Mouse (Mus musculus) limb, embryonic 11.5 days (tissue): ENCODE data around the gene Cstf1. TPM values are rescaled to one million over a fixed set of nuclear protein-coding genes. Genes with fewer than 3 reads are reported as not detected.

Source experiments
- ATAC-seq: fragments of 200-750 bp; cut with Nextera tagmentation; 2 replicates; pipeline ENCODE4 v1.8.0; 2017; ENCODE audit warnings: low read depth; ENCODE audit not compliant: insufficient number of reproducible peaks, low FRiP score, low TSS enrichment
- DNase-seq: peaks from one replicate; pipeline ENCODE4 v3.0.0-alpha.2; 2015; ENCODE audit warnings: low spot score
- H3K27ac ChIP-seq: fragments of 300-500 bp; sonication (generic); replicated peaks from 2 replicates; pipeline ENCODE4 v1.5.1; 2014; ENCODE audit warnings: low read depth, mild to moderate bottlenecking, low read length
- H3K27me3 ChIP-seq: fragments of 300-500 bp; sonication (generic); 2 replicates; pipeline ENCODE4 v1.6.1; 2014; ENCODE audit warnings: mild to moderate bottlenecking, low read length, mixed read lengths; ENCODE audit not compliant: control insufficient read depth, insufficient read depth
- H3K36me3 ChIP-seq: fragments of 300-500 bp; sonication (generic); 2 replicates; pipeline ENCODE4 v1.6.1; 2014; ENCODE audit warnings: mild to moderate bottlenecking, low read length, moderate library complexity, mixed read lengths; ENCODE audit not compliant: control insufficient read depth, insufficient read depth
- H3K4me1 ChIP-seq: fragments of 300-500 bp; sonication (generic); 2 replicates; pipeline ENCODE4 v1.6.1; 2014; ENCODE audit warnings: low read length, mixed read lengths; ENCODE audit not compliant: control insufficient read depth, insufficient read depth
- H3K4me2 ChIP-seq: fragments of 300-500 bp; sonication (generic); 2 replicates; pipeline ENCODE4 v1.6.1; 2014; ENCODE audit warnings: low read depth, mild to moderate bottlenecking, moderate library complexity; ENCODE audit not compliant: severe bottlenecking
- H3K4me3 ChIP-seq: fragments of 300-500 bp; sonication (generic); 2 replicates; pipeline ENCODE4 v1.5.1; 2014; ENCODE audit warnings: low read depth, low read length
- H3K9ac ChIP-seq: fragments of 300-500 bp; sonication (generic); 2 replicates; pipeline ENCODE4 v1.6.1; 2014; ENCODE audit warnings: mild to moderate bottlenecking, low read length
- H3K9me3 ChIP-seq: fragments of 300-500 bp; sonication (generic); 2 replicates; pipeline ENCODE4 v1.6.1; 2016; ENCODE audit warnings: low read length; ENCODE audit not compliant: control insufficient read depth
- WGBS: fragments of 180-500 bp; shearing (Covaris S2); extraction: QIAGEN DNeasy Blood & Tissue Kit; methylation state at CpG from one replicate; pipeline ENCODE4 v1.1.7; 2014; 5-methylcytosine and 5-hydroxymethylcytosine counted together
- polyA plus RNA-seq: library from polyadenylated mRNA; unstranded; fragments of >200 nt; fragmentation: Nextera tagmentation; extraction: Ambion mirVana; gene quantifications from 2 replicates; pipeline ENCODE4 v1.2.1, GENCODE M21; 2014

The Cstf1 gene
- polyA plus RNA-seq, 1 experiment from 2014 or later = 52.1 TPM

DNA sequence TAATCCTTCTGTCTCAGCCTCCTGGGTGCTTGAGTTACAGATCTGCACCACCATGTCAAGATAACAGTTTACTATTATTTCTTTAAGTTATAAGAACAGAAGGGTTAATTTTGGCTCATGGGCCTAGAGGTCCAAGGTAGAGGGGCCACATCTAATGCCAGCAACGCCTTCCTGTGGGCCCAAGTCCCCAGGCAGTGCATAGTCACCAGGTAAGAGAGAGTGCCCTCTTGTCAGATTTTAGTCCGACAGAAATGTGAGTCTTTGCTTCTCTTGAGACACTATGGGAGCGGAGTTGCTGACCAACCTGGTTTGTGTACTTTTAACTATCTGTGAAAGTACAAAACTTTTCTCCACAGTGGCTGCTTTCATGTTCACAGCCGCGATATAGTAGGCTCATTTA is 25.8 kb upstream of the Cstf1 start:
- H3K4me3 ChIP-seq = no peak overlapping the region
- H3K9ac ChIP-seq = no peak overlapping the region
- 44% methylated on average over 5 of the region's 5 CpGs for WGBS
- H3K4me2 ChIP-seq = peak overlapping the region; percentile 98
- no peaks in the 10 kb centered on the region for H3K27me3 ChIP-seq
- H3K9me3 ChIP-seq = no peaks in the 10 kb centered on the region
- 0 out of 2 replicates have a peak, but pooled peaks have one; percentile 2 for ATAC-seq
- no peaks in the 10 kb centered on the region for H3K36me3 ChIP-seq
- H3K27ac ChIP-seq = no peak overlapping the region
- peaks cover 7% of the 10 kb centered on the region for H3K4me1 ChIP-seq
- DNase-seq = no peak

DNA sequence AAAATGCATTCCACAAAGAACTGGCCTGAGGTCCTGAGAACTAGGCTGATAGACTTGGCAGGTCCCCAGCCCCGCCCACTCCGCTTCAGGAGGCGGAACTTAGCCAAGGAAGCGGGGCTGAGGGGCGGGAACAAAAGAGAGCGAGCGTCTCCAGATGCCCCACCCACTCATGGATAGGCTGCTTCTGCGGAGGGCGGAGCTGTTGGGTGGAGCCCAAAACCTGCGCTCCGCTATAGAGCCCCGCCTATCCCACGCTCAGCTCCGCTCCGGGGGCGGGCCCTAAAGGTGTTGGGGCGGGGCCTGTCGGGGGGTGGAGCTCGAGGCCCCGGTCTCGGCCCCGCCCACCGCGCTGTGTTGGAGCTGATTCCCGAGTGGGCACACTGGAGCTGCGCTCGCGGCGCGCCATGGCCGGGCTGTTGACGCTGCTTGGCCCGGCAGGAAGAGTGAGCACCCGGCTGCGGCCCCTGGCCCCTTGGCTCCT is 25.2 kb upstream of the Cstf1 start, which contains the start of gene Fam210b:
TSS of gene Fam210b (plus strand) at position 308 of the 481 bp plus-strand sequence.
- Histone ChIP-seq H3K4me2 (peak within 1 kb of the TSS; percentile 98), H3K4me1 (peaks cover 7% of the 10 kb centered on the region), H3K9ac (peak within 1 kb of the TSS; percentile 59), H3K36me3 (no peaks in the 10 kb centered on the region), H3K27me3 (no peaks in the 10 kb centered on the region), H3K9me3 (no peaks in the 10 kb centered on the region), H3K27ac (no peak within 1 kb of the TSS), H3K4me3 (peak within 1 kb of the TSS; percentile 67)
- WGBS = 0% methylated on average over 33 of the region's 35 CpGs
- ATAC-seq = peak; percentile 96
- DNase-seq = peak; percentile 95

DNA sequence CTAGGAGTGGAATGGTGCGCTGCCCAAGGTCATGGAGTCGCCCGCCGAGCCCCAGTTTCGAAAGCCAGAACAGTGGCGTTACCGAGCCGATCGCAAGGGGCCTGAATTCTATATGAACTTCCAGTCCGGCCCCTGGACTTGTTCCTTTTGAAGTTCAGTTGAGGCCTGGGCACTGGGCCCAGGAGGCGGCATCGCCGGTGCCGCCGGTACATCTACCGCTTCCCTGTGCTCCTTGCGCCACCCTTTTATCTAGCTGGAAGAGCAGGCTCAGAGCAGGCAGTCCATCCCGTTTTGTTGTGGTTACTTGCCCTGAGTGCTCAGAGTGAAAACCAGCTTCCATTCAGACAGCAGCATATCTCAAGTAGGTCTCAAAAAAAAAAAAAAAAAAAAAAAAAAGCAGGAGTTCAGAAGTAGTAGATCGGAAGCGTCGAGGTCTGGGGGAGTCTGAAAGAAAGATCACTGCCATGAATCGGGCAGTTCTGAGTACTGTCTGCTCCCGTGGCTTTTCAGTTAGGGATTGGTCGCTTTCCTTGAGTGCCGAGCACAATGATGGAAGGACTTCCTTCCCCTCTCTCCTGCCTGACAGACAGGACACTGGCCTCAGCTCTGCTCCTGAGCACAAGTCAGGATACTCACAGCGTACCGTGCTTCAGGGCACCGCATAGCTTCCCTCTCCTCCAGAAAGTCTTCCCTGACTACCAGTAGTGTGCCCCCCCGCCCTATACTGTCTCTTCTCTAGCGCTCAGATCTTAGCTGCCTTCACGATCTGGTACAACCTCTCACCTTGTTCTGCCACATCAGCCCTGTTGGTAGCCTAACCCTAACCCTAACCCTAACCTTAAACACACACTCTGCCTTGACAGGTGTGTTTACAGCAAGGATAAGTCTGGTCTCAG is 24.2 kb upstream of the Cstf1 start:
- peaks cover 7% of the 10 kb centered on the region for H3K4me1 ChIP-seq
- no peak overlapping the region for H3K27ac ChIP-seq
- WGBS = 13% methylated on average over 31 of the region's 31 CpGs
- peak overlapping the region; percentile 67 for H3K4me3 ChIP-seq
- peak overlapping the region; percentile 59 for H3K9ac ChIP-seq
- no peaks in the 10 kb centered on the region for H3K27me3 ChIP-seq
- no peaks in the 10 kb centered on the region for H3K36me3 ChIP-seq
- peak overlapping the region; percentile 98 for H3K4me2 ChIP-seq
- DNase-seq (peak; percentile 52), ATAC-seq (0 out of 2 replicates have a peak, but pooled peaks have one; percentile 1)
- no peaks in the 10 kb centered on the region for H3K9me3 ChIP-seq

DNA sequence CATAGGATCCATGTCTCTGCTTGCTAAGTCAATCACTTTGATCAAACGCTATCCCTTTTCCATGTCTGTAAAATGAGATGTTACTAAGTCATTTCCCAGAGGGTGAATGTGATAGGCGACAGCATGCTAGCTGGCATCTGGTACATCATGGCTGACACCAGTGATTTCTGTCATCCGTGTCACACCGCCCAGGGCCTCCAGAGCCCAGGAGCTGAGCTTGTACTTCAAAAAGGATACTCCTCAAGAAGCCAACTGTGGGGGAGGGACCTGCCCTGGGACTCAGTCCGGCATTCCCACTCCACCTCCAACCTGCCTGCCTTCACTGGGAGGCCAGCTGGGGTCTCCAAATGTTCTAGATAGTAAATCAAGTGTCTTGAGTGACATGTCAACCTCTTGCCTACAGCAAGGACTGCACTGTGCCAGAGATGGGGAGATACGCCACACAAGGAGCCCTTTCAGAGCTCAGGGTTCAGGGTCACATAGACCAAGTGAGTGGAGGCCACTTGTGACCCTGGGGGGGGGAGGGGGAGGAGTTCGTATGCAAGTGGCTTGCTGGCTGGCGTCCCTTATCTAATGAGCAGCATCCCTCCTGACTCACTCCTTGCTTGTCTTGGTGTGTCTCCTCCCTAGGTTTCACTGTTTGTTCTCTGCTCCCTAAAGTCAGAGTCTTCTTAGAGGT is 23.4 kb upstream of the Cstf1 start:
- Histone ChIP-seq H3K27ac (no peak overlapping the region), H3K4me2 (no peak overlapping the region), H3K4me1 (peaks cover 7% of the 10 kb centered on the region), H3K4me3 (no peak overlapping the region), H3K27me3 (no peaks in the 10 kb centered on the region), H3K9me3 (no peaks in the 10 kb centered on the region), H3K9ac (no peak overlapping the region), H3K36me3 (no peaks in the 10 kb centered on the region)
- no peak for ATAC-seq
- 58% methylated on average over 8 of the region's 8 CpGs for WGBS
- DNase-seq = no peak

DNA sequence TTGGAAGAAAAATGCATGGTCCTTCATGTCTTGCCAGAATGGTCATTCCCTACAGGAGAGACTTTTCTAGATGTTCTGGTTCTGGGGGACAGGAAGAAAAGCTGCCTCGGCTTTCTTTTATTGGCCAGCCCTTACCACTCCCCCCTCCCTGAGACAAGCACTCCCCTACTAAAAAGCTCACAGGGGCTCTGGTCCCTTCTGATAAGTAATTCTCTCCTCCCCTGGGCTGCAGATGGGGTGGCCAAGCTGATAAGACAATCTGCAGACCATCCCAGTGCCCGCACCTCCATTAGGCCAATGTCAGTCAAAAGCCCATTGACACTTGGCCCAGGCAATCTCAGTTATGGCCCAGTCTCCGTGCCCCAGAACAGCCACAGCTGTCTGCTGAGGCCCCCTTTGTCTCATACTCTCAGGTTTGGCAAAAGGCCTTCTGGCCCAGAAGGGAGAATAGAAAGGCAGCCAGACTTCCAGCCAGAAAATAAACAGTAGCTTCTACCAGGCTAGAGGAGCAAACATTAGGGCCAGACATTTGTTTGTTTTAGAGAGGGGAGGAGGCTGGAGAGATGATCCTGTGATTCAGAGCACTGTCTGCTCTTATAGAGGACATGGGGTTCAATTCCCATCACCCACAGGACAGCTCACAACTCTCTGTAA is 22.1 kb upstream of the Cstf1 start:
- H3K4me3 ChIP-seq = no peak overlapping the region
- DNase-seq (no peak), ATAC-seq (no peak)
- peaks cover 7% of the 10 kb centered on the region for H3K4me1 ChIP-seq
- no peaks in the 10 kb centered on the region for H3K36me3 ChIP-seq
- no peak overlapping the region for H3K4me2 ChIP-seq
- H3K27me3 ChIP-seq = no peaks in the 10 kb centered on the region
- H3K9ac ChIP-seq = no peak overlapping the region
- no peaks in the 10 kb centered on the region for H3K9me3 ChIP-seq
- H3K27ac ChIP-seq = no peak overlapping the region
- 32% methylated on average over 3 of the region's 3 CpGs for WGBS

DNA sequence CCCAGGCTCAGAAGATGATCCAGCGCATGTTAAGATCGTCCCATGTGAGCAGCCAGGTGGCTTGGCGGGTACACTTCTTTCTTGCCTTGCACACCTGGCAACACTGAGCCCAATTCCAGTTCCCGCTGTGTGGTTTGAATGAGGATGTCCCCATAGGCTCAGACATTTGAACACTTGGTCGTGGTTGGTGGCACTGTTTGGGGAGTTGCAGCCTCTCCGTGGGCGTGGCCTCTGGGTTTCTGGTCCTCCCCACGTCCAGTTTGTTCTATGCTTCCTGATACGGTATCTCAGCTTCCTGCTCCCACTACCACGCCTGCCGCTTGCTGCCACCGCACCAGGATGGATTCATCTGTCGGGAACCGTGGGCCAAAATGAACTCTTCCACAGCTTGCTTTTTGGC is 20.7 kb upstream of the Cstf1 start:
- Histone ChIP-seq H3K4me1 (peaks cover 7% of the 10 kb centered on the region), H3K27me3 (no peaks in the 10 kb centered on the region), H3K9me3 (no peaks in the 10 kb centered on the region), H3K36me3 (no peaks in the 10 kb centered on the region), H3K27ac (no peak overlapping the region), H3K4me2 (no peak overlapping the region), H3K4me3 (no peak overlapping the region), H3K9ac (no peak overlapping the region)
- 83% methylated on average over 14 of the region's 14 CpGs for WGBS
- no peak for ATAC-seq
- DNase-seq = no peak

DNA sequence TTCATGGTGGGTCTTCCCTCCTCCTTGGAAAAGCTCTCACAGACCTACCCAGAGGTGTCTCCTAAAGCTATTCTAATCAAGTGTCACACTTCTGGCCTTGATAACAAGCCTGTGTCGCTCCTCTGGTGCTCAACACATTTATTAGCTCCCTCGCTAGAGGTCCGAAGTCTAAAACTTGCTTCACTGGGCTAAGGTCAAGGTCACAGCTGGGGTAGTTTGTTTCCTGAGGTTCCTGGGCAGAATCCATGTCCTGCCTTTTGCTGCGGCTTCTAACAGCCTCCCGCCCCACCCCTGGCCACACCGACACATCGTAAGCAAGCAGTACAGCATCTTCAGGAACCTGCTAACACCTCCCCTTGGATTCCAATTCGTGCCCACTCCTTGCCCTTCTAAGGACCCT is 19.7 kb upstream of the Cstf1 start:
- Histone ChIP-seq H3K27ac (no peak overlapping the region), H3K4me2 (no peak overlapping the region), H3K36me3 (peaks cover under 1% of the 10 kb centered on the region; the same call in 1 of the 2 replicates), H3K9me3 (no peaks in the 10 kb centered on the region), H3K9ac (no peak overlapping the region), H3K27me3 (no peaks in the 10 kb centered on the region), H3K4me1 (peaks cover 6% of the 10 kb centered on the region; the same call in 1 of the 2 replicates), H3K4me3 (no peak overlapping the region)
- DNase-seq = no peak
- WGBS = 61% methylated on average over 8 of the region's 8 CpGs
- ATAC-seq = no peak

DNA sequence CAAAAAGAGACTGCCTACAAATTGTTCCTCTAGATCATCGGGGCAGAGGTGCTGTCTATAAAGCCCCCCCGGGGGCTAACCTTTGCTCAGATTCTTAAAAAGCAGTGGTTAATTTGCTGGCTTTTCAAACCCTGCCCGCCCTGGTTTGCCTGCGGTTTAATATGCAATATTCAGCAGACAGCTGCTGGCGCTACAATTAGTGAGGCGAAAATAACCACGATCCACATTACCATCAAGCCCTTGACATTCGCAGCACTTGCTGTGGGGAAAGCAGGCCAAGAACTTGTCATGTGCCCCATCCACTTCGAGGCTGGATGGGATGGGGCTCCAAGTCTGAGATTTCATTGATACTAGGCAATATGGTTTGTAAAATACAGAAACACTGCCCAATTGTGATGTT is 17.3 kb upstream of the Cstf1 start:
- DNase-seq (no peak), ATAC-seq (no peak)
- Histone ChIP-seq H3K4me1 (no peaks in the 10 kb centered on the region), H3K27me3 (no peaks in the 10 kb centered on the region), H3K36me3 (peaks cover 14% of the 10 kb centered on the region; the same call in 1 of the 2 replicates), H3K9ac (no peak overlapping the region), H3K9me3 (no peaks in the 10 kb centered on the region), H3K27ac (no peak overlapping the region), H3K4me3 (no peak overlapping the region), H3K4me2 (no peak overlapping the region)
- WGBS = 88% methylated on average over 9 of the region's 9 CpGs
